9 mouse cellular contexts compared by ENCODE assay signal in genomic region chr14:120909396-120909795, GRCm38 (mm10). TPM values are rescaled to one million over a fixed set of nuclear protein-coding genes. Genes with fewer than 3 reads are reported as not detected.
DNase-seq lines count a peak whose midpoint lies in the region; ATAC-seq and TF ChIP-seq lines count a peak whose summit lies in the region.
"Had no signal": no experiment of that assay in that cellular context is flagged by ENCODE, and none has a peak within 500 bp of the region (broad histone marks: within the 10 kb centered on the region; RNA-seq: fewer than 3 reads in every experiment).

No protein-coding gene starts in this region.

- no peaks in the 10 kb centered on the region for H3K9me3 ChIP-seq in kidney, embryonic 14.5 days (ENCODE audit: control insufficient read depth, low read length)
- H3K9me3 ChIP-seq in limb, embryonic 15.5 days: no peaks in the 10 kb centered on the region

- H3K4me2 ChIP-seq in kidney, embryonic 14.5 days (replicated peaks; ENCODE audit: low read depth, low read length): no peak overlapping the region
- no peak overlapping the region for H3K4me2 ChIP-seq in limb, embryonic 15.5 days

- no peak for TF ChIP-seq CTCF in cerebellum, adult 2 months (IDR thresholded peaks at IDR 0.05; ENCODE audit: borderline replicate concordance, insufficient read depth, low read depth, low read length)

- no peak overlapping the region for H3K27ac ChIP-seq in kidney, embryonic 14.5 days (ENCODE audit: low read depth, low read length)
- no peak overlapping the region for H3K27ac ChIP-seq in cerebellum, adult 2 months (ENCODE audit: insufficient read depth, low read length)
- peak overlapping the region; percentile 50; the same call in 1 of the 2 replicates for H3K27ac ChIP-seq in limb, embryonic 15.5 days

- H3K36me3 ChIP-seq in kidney, embryonic 14.5 days (ENCODE audit: control insufficient read depth, insufficient read depth, low read length): no peaks in the 10 kb centered on the region
- H3K36me3 ChIP-seq in limb, embryonic 15.5 days: no peaks in the 10 kb centered on the region

- ATAC-seq in kidney, embryonic 14.5 days (ENCODE audit: low FRiP score, low TSS enrichment): no peak
- no peak for ATAC-seq in limb, embryonic 15.5 days (ENCODE audit: insufficient number of reproducible peaks, low FRiP score, low TSS enrichment, low read depth)

- H3K4me3 ChIP-seq in kidney, embryonic 14.5 days (ENCODE audit: low read length): no peak overlapping the region
- no peak overlapping the region for H3K4me3 ChIP-seq in cerebellum, adult 2 months (replicated peaks; ENCODE audit: insufficient read depth, low read depth, low read length)
- no peak overlapping the region for H3K4me3 ChIP-seq in limb, embryonic 15.5 days

- TF ChIP-seq POLR2A in cerebellum, adult 2 months (IDR thresholded peaks at IDR 0.05; ENCODE audit: borderline replicate concordance, insufficient read depth, low read length): no peak

- no peak overlapping the region for H3K9ac ChIP-seq in kidney, embryonic 14.5 days (ENCODE audit: low read depth, low read length)
- no peak overlapping the region for H3K9ac ChIP-seq in limb, embryonic 15.5 days

- WGBS in kidney, embryonic 14.5 days: 70% methylated on average over 3 of the region's 3 CpGs
- WGBS in cerebellum, adult 2 months: 40% methylated on average over 3 of the region's 3 CpGs
- WGBS in limb, embryonic 15.5 days: 47% methylated on average over 3 of the region's 3 CpGs

- no peaks in the 10 kb centered on the region for H3K27me3 ChIP-seq in kidney, embryonic 14.5 days (ENCODE audit: control insufficient read depth, insufficient read depth, low read length)
- H3K27me3 ChIP-seq in cerebellum, adult 2 months (ENCODE audit: control insufficient read depth, insufficient read depth, low read length): no peaks in the 10 kb centered on the region
- no peaks in the 10 kb centered on the region for H3K27me3 ChIP-seq in limb, embryonic 15.5 days
- H3K27me3 ChIP-seq: CH12.LX had no signal

- peaks cover 11% of the 10 kb centered on the region; the same call in 1 of the 2 replicates for H3K4me1 ChIP-seq in kidney, embryonic 14.5 days (ENCODE audit: control insufficient read depth, insufficient read depth, low read length)
- H3K4me1 ChIP-seq in cerebellum, adult 2 months (ENCODE audit: control insufficient read depth, insufficient read depth, low read length): no peaks in the 10 kb centered on the region
- peaks cover 13% of the 10 kb centered on the region for H3K4me1 ChIP-seq in limb, embryonic 15.5 days

- DNase-seq in kidney, adult 18-20 months: peak; percentile 64
- peak; percentile 71 for DNase-seq in adipocyte (ENCODE audit: low spot score)
- DNase-seq in cerebellum, adult 2 months: peak; percentile 12 to 25
- no peak for DNase-seq in retina, embryonic 14.5 days (ENCODE audit: low spot score)
- DNase-seq in urinary bladder, postnatal 4 days (ENCODE audit: low spot score in 2 of 2): no peak
- DNase-seq in spleen, postnatal 14 days (ENCODE audit: low spot score in 2 of 2): no peak

RNA-seq across cellular contexts. Expression of gene Ipo5, which starts 1.6 kb away (rescaled TPM):
- polyA plus RNA-seq in kidney, embryonic 14.5 days (2014; fragmentation: Nextera tagmentation; extraction: Ambion mirVana): 77.8 and 143 TPM in 2 replicates
- polyA plus RNA-seq in cerebellum, adult 2 months (2012; rRNA removed): 60.4 and 63.5 TPM in 2 replicates
- polyA plus RNA-seq in limb, embryonic 15.5 days (2015; fragmentation: Nextera tagmentation; extraction: Ambion mirVana): 69.4 and 74.7 TPM in 2 replicates

Comparison
In these comparisons a context has a peak if more than half of its experiments do, and no peak if none do; other contexts are left out.
1. DNase-seq: peak in kidney, adult 18-20 months (single experiment), adipocyte (single experiment) and cerebellum, adult 2 months (2 of 2); none in retina, embryonic 14.5 days (single experiment), urinary bladder, postnatal 4 days (0 of 2) and spleen, postnatal 14 days (0 of 2).